20 mouse cellular contexts compared by ENCODE assay signal in genomic region chr4:152155019-152155418, GRCm38 (mm10). TPM values are rescaled to one million over a fixed set of nuclear protein-coding genes. Genes with fewer than 3 reads are reported as not detected.
"Had no signal": no experiment of that assay in that cellular context is flagged by ENCODE, and none has a peak within 500 bp of the region (broad histone marks: within the 10 kb centered on the region; RNA-seq: fewer than 3 reads in every experiment).

No protein-coding gene starts in this region.

- H3K4me2 ChIP-seq: kidney, embryonic 15.5 days; limb, embryonic 15.5 days; liver, embryonic 13.5 days; midbrain, embryonic 12.5 days; neural tube, embryonic 15.5 days had no signal

- H3K36me3 ChIP-seq: kidney, embryonic 15.5 days; limb, embryonic 15.5 days; liver, embryonic 13.5 days; midbrain, embryonic 12.5 days; neural tube, embryonic 15.5 days had no signal

- H3K4me3 ChIP-seq: kidney, embryonic 15.5 days; limb, embryonic 15.5 days; liver, embryonic 13.5 days; midbrain, embryonic 12.5 days; myocyte; neural tube, embryonic 15.5 days had no signal

- H3K27ac ChIP-seq: kidney, embryonic 15.5 days; limb, embryonic 15.5 days; liver, embryonic 13.5 days; midbrain, embryonic 12.5 days; neural tube, embryonic 15.5 days had no signal

- H3K9me3 ChIP-seq: kidney, embryonic 15.5 days; limb, embryonic 15.5 days; liver, embryonic 13.5 days; midbrain, embryonic 12.5 days; neural tube, embryonic 15.5 days had no signal

- DNase-seq: kidney, adult 2 months; kidney, postnatal 36 days; liver, embryonic 13.5 days; lung, adult 18-20 months; lung, postnatal 10 days; right cerebral cortex, adult 18-20 months; right cerebral cortex, postnatal 25 days; thymus, postnatal 4 days had no signal

- H3K9ac ChIP-seq: kidney, embryonic 15.5 days; limb, embryonic 15.5 days; liver, embryonic 13.5 days; midbrain, embryonic 12.5 days; neural tube, embryonic 15.5 days had no signal

RNA-seq across cellular contexts. Expression of gene Hes2, which starts 3.6 kb away (rescaled TPM):
- total RNA-seq: layer of hippocampus, adult 18-20 months; layer of hippocampus, postnatal 14 days; left cerebral cortex, adult 18-20 months; left cerebral cortex, postnatal 25 days had no signal
- polyA plus RNA-seq: intestine, embryonic 14.5 days; limb, embryonic 11.5 days; liver, embryonic 13.5 days; myocyte; neural tube, embryonic 15.5 days had no signal

RNA-seq across cellular contexts. Expression of gene Tnfrsf25, which starts 39.3 kb away (rescaled TPM):
- total RNA-seq: megakaryocyte-erythroid progenitor cell, adult 5-6 weeks had no signal
